ENCODE assay signal across 13 mouse cellular contexts in the genomic region with DNA sequence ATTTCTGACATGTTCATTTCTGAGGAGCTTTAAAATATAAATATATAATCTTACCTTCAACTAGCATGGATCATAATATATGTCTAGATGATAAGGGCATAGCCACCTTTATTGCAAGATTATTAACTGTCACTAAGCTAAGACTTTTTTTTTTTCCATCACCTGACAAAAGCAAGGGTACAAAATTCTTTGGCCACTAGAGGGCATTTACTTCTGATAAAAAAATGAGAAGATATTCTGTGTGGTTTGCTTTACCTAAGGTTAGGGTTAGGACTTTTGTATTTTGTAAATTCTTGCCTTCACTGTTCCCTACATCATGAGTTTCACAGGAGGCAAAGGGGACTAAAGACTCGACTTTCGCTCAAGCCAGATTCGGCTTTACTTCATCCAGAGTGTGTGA.
DNase-seq lines count a peak whose midpoint lies in the region; ATAC-seq and TF ChIP-seq lines count a peak whose summit lies in the region.
"Had no signal": no experiment of that assay in that cellular context is flagged by ENCODE, and none has a peak within 500 bp of the region (broad histone marks: within the 10 kb centered on the region; RNA-seq: fewer than 3 reads in every experiment).

No protein-coding gene starts in this region.

- no peak for ATAC-seq in stomach, postnatal 0 days (ENCODE audit: low FRiP score, low TSS enrichment)
- ATAC-seq: liver, embryonic 12.5 days had no signal

- H3K4me3 ChIP-seq in stomach, postnatal 0 days (ENCODE audit: low read depth, low read length): no peak overlapping the region
- H3K4me3 ChIP-seq: liver, embryonic 12.5 days; neural tube, embryonic 13.5 days; stomach, embryonic 15.5 days had no signal

- no peak for TF ChIP-seq EP300 in stomach, postnatal 0 days (optimal IDR thresholded peaks at IDR 0.05)

- H3K27ac ChIP-seq in stomach, postnatal 0 days (replicated peaks): no peak overlapping the region
- H3K27ac ChIP-seq: liver, embryonic 12.5 days; neural tube, embryonic 13.5 days; stomach, embryonic 15.5 days had no signal

- H3K4me1 ChIP-seq in stomach, postnatal 0 days (replicated peaks; ENCODE audit: control insufficient read depth, insufficient read depth): no peaks in the 10 kb centered on the region
- H3K4me1 ChIP-seq: liver, embryonic 12.5 days; stomach, embryonic 15.5 days had no signal

- H3K4me2 ChIP-seq in stomach, postnatal 0 days (replicated peaks; ENCODE audit: low read depth): no peak overlapping the region
- H3K4me2 ChIP-seq: liver, embryonic 12.5 days; stomach, embryonic 15.5 days had no signal

- H3K9ac ChIP-seq in stomach, postnatal 0 days (ENCODE audit: low read length): no peak overlapping the region
- H3K9ac ChIP-seq: liver, embryonic 12.5 days; neural tube, embryonic 13.5 days; stomach, embryonic 15.5 days had no signal

- H3K27me3 ChIP-seq in stomach, postnatal 0 days (ENCODE audit: control insufficient read depth, insufficient read depth, low read length): no peaks in the 10 kb centered on the region
- H3K27me3 ChIP-seq: liver, embryonic 12.5 days; neural tube, embryonic 13.5 days; stomach, embryonic 15.5 days had no signal

- DNase-seq in cerebellum, postnatal 14 days: peak; percentile 2 to 30
- DNase-seq in cerebellum, adult 9-10 months: no peak
- DNase-seq in kidney, adult 9 months: peak; percentile 8
- DNase-seq in kidney, postnatal 4 days: no peak
- peak; percentile 4 for DNase-seq in lung, postnatal 36 days
- DNase-seq in lung, postnatal 25 days (ENCODE audit: low spot score): no peak
- no peak for DNase-seq in stomach, postnatal 0 days (ENCODE audit: low spot score)
- DNase-seq in ovary, adult 18-20 months (ENCODE audit: low spot score): no peak
- DNase-seq: cerebellum, adult 9-11 months; right cerebral cortex, postnatal 14 days had no signal

- TF ChIP-seq CTCF in stomach, postnatal 0 days (IDR thresholded peaks at IDR 0.05; ENCODE audit: low read depth): peak; percentile 55

- H3K36me3 ChIP-seq in stomach, postnatal 0 days (ENCODE audit: control insufficient read depth, insufficient read depth, low read length): no peaks in the 10 kb centered on the region
- H3K36me3 ChIP-seq: liver, embryonic 12.5 days; neural tube, embryonic 13.5 days; stomach, embryonic 15.5 days had no signal

- 90% methylated on average over 3 of the region's 3 CpGs for WGBS in stomach, postnatal 0 days

- H3K9me3 ChIP-seq in stomach, postnatal 0 days (ENCODE audit: control insufficient read depth, low read length): no peaks in the 10 kb centered on the region
- H3K9me3 ChIP-seq: liver, embryonic 12.5 days; neural tube, embryonic 13.5 days; stomach, embryonic 15.5 days had no signal

Comparison
In these comparisons a context has a peak if more than half of its experiments do, and no peak if none do; other contexts are left out.
1. DNase-seq: peak in cerebellum, postnatal 14 days (2 of 2), kidney, adult 9 months (single experiment) and lung, postnatal 36 days (single experiment); none in cerebellum, adult 9-10 months (single experiment), kidney, postnatal 4 days (0 of 2), lung, postnatal 25 days (single experiment), stomach, postnatal 0 days (single experiment) and ovary, adult 18-20 months (single experiment).